Mouse (Mus musculus): ENCODE results near the gene Rin2.

Rin2 gene

DNA sequence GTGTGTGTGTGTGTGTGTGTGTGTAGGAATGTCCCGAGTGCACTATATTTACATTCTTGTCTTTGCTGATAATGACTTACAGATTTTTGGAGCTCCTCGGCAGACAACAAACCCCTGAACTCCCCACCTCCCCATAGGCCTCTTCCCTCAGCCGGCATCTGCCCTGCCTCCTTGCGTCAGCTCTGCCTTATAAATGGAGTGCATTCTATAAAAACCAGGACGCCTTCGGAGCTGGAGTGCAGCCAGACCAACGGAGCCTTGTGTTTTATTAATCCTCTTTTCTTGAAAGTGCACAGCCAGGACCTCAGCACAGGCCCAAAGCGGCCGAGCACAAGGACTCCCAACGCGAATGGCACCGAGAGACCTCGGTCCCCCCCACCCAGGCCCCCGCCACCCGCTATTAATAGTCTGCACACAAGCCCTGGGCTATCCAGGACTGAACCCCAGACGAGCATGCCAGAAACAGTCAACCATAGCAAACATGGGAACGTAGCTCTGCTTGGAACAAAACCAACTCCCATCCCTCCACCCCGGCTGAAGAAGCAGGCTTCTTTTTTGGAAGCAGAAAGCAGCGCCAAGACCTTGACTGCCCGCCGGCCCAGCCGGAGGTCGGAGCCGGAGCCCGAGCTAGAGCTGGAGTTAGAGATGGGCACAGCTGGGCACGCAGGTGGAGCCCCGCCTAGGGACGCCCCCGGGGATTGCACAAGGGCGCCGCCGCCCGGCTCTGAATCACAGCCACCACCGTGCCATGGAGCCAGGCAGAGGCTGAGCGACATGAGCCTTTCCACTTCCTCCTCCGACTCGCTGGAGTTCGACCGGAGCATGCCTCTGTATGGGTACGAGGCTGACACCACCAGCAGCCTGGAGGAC, 185.2 kb downstream of the Rin2 start:
- peak; percentile 62 for DNase-seq (ENCODE audit: low read depth, low spot score)

DNA sequence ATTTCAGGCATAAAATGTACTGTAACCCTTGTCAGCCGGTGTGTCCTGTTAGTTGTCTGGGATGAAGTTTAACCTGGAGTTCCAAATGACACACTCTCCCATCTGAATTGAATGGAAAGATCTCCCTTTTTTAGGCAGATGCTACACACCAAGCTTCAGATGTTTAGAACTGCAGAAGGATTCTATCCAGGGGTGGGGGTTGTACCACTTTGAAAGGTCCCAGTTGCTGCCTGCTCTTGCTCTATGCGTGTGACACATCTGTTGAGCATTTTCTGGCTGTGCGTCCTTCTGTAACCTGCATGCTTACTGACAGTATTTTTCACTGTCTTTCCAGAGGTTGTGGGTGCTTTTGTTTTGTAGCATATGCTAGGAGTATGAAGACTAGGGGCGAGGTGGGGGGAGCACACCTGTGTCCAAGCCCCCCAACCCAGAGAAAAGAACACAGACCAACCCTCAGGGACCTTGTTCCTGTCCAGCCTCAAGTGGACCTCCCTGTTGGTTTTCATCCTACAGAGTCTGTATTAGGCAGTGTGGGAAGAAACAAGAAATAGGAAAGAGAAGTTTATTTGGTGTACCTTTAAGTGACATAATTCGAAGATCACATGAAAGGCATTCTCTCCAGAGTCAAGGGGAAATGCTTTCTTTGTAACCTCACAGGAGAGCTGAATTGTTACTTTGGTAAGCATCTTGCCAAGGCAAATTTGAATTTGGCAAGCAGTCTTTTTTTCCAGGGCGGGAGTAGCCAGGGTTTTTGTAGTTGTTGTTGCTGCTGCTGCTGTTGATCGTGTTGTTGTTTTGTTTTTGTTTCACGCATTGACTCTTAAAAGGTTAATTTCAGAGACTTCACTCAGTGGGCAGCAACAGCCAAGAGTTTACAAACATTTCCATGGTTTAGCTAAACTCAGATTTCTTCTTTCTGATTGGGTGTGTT, 186.4 kb downstream of the Rin2 start:
- no peak for DNase-seq (ENCODE audit: low read depth, low spot score)

DNA sequence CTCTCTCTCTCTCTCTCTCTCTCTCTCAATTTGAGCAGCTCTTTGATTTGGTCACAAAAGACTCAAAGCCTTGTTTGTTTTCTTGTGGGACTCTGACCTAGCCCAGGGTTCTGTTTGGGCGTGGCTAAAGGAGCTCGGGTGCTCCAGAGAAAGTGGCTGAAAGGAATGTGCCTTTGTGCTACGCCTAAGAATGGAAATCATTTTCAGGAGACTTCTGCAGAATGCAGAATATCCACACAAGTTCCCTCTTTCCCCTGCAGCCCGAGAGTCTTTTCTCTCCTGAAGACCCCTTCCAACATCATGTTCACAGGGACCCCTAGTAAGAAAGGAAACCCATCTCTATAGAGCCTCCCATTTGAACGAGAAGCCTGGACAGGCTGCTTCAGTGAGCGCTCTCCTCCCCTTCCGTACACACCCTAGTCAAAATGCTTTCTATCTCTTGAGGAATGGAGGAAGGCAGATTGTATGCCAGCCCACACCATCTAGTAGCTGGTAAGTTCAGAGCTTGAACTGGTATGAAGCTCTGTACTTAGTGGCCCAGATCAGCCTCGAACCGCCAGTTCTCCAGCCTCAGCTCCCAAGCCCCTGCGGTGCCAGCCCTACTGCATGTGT, 187.3 kb downstream of the Rin2 start:
- DNase-seq (ENCODE audit: low read depth, low spot score), result no peak

DNA sequence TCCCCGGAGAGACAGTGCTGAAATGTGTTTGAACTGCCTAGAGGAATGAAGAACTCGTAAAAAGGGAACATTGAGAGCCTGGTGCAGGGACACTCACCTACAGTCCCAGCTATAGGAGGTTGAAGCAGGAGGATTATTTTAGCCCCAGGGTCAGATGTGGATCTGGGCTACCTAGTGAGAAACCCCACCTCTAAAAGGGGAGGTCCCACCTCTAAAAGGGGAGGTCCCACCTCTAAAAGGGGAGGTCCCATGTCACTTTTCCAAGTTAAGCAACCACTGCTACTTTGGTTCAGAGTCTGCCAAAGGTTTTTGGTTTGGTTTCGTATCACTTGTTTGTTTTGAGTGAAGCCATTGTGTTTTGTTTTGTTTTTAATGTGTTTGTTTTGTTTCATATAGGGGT, 190.3 kb downstream of the Rin2 start:
- DNase-seq (ENCODE audit: low read depth, low spot score), result no peak

DNA sequence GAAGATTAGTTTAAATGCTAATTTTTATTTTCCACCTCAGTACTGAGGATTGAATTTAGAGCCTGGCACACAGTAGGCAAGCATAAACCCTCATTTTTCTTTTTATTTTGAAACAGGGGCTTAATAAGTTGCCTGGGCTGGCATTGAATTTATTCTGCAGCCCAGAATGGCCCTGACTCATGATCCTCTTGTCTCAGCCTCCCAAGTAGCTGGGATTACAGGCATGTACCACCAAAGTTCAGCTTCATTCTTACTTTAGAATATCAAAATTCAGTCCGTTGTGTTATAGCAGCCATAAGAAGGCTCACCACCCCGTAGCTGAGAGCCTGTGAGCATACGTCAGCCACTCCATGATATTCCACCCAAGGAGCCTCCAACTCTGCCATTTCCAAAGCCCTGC, 191.2 kb downstream of the Rin2 start:
- DNase-seq (ENCODE audit: low read depth, low spot score), result no peak

DNA sequence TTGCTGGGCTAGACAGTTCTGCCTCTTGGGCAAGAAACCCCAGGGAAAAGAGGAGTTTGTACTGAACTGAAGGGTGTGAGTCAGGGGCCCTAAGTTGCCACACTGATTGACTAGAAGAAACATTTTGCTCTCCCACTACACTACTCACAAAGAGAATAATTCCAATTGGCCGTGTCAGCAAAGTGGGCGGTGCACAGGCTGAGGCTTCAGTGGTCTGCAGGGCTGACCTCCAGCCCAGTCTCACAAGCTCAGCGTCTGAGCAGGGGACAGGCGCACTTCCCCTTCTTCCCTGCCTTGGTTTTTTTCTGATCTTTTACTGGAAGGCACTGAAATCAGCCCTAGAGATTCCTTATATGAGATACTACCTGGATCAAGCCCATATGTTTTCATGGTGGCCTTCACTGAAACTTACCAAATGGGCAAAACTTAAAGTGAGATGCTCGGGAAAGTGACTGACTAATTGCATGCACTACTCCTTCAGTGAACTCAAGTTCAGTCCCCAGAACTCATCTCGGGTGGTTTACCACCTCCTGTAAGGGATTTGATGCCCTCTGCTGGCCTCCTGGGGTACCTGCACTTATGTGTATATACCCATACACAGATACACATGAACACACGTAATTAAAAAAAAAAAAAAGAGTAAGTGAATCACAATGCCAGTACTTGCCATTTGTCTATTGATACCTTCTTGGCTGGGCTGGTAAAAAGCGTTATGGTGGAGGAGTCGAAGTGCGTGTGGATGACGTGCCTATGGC, 191.9 kb downstream of the Rin2 start:
- no peak for DNase-seq (ENCODE audit: low read depth, low spot score)

DNA sequence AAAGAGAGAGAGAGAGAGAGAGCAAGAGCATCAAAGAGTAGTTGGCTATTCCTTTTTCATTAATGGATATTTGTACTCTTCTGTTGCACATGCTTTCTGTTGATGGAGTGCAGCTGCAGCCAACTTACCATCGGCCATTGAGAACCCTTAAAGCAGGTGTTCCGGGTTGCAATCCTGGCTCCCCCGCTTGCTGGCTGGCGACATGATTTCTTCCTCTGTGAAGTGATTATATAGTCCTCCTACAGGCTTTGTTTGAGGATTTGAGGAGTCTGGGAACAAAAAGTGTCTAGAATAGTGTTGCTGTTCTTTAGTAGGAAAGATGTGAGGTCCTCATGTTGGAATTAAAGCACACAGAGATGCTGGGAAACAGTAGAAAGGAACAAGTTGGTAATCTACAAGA, 196.3 kb downstream of the Rin2 start:
- DNase-seq (ENCODE audit: low read depth, low spot score), result no peak

DNA sequence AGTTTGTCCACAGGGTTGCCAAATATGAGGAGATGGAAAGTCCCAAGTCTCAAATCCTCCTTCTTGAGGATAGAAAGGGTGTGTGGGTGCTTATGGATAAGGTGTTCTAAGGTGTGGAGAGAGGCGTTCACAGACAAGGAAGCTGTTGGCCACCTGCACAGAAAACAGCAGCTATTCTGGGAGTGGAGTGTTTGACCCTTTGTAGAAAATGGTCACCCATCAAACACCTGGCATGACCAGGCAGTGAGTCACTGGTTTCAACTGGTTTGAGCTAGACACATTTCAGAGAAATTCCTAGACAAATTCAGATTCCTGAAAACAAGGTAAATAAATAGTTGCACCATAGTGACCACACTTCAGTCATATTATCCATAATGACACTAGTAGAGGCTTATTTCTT, 197.1 kb downstream of the Rin2 start:
- DNase-seq (ENCODE audit: low read depth, low spot score), result no peak

DNA sequence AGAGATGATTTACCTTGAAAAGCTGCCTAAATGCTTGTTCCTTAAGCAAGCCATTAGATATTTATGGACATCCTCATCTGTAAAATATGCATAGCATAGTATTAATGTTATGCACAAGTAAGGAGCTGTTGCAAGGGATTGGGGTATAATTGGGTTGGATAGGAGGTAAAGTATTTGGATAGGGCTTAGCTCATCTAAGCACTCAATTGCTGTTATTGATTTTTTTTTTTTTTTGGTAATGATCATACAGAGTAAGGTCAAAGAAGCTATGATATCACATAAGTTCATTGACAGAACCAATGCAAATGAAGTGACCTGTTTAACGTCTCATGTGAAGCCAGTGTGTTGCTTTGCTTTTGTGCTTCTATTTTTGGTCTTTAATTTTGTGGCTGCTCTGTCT, 198.9 kb downstream of the Rin2 start:
- DNase-seq (ENCODE audit: low read depth, low spot score), result no peak

DNA sequence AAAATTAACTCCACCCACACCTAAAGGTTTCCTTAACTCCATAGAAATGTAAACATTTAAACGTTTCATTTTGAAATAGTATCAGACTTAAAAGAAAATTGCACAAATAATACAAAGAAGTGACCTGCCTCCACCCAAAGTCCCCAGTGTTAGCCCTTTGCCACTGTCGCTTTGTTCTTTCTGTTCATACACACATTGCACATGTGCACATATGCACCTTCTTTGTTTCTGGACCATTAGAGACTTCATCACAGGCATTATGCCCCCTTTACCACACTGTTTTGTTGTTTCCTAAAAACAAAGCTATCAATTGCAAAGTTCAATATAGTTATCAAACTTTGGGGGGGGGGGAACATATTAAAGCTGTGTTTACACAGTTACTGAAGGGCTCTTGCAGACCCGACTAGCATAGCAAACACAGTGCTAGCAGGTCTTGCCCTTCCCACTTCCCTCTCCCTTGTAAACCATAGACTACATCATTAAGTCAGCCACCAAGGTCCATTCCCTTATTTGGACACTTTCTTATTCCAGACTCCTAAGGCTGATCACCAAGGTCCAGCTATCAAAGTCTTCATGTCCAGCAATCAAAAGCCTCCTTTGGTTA, 200.0 kb downstream of the Rin2 start:
- DNase-seq (ENCODE audit: low read depth, low spot score), result no peak

DNA sequence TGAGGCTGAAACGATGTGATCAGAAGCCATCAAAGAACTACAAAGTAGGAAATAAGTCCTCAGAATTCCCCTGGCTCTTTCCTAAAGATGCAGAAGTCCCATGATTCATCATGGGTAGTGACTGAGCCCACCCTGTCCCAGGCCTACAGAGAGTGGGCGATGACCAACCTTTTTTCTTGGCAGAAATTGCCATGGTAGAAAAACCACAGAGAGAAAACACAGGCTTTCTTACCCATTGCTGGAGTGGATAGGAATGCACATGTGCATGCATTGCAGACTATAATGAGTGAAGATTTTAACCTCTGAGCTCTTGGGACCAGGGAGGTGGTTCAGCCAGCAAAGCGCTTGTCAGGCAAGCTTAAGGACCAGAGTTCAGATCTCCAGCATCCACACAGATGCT, 202.2 kb downstream of the Rin2 start:
- no peak for DNase-seq (ENCODE audit: low read depth, low spot score)

DNA sequence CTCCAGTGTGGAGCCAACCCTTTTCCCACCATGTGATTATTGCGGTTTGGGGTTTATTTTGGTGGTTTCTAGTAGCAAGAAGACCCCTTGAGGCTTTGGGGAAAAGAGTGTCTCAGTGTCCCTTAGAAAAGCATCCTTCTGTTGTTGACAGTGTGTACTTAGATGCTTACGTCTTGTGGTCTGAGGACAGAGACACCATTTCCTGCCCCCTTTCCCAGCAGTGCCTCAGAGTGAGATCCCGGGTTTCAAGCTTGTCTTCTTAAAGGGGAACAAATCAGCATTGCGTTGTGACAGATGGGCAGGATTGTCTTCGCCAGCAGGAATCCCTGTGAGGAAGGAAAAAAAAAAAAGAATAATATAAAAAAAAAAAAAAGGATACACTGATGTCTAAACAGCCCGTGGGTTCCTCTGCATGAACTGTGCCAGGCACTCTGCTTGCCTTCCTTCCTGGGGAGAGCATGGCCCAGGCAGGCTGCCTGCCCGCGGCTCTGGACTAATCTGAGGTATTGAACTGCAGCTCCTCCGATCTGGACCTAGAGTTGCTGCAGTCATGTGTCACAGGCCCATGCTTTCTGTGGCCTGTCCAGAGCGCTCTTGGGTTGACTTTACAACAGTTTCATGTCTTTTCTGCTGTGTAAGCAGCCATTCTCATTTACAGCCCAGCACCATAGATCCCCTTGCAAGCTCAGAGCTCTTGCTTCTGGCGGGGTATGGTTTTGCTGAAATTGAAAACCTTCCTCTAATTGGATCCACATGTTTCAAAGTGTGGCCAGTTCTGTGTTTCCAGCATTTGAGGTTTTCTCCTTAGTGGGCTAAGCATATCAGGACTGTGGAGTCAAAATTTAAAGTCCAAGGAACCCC, 206.1 kb downstream of the Rin2 start:
- DNase-seq (ENCODE audit: low read depth, low spot score), result peak; percentile 57

DNA sequence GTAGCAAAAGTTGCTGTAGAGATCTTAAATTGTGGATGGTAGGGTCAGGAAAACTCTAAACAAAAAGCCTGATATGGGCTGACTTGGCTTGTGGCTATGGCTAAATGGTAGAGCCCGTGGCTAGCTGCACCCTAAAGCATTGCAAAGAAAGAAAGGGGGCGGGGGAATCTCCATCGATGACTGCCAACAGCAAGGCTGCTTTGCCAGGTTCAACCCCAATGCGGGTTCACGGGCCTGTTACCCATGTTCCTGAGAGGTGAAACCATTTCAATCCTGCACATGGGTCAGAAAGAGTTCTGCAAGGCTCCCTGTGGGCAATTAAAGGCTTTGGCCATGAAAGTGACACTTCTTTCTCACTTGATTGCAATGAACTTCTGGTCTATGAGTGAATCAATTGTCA, 206.9 kb downstream of the Rin2 start:
- DNase-seq (ENCODE audit: low read depth, low spot score), result no peak

DNA sequence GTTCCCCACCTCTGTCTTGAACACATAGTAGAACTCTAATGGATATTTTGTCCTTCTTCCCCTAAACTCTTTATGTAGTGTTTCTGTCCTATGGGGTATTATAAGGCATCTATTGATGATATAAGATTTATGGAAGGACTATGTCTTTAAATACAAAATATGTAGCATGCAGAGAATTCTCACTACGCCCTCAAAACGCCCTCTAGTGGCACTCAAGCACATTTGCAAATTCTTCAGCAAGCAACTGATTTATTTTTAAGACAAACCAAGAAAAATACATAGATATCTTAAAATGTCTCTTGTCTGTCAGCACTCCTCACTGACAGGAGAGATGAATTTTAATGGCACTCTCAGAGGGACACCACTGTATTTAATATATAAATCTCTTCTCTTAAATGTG, 207.4 kb downstream of the Rin2 start:
- no peak for DNase-seq (ENCODE audit: low read depth, low spot score)

DNA sequence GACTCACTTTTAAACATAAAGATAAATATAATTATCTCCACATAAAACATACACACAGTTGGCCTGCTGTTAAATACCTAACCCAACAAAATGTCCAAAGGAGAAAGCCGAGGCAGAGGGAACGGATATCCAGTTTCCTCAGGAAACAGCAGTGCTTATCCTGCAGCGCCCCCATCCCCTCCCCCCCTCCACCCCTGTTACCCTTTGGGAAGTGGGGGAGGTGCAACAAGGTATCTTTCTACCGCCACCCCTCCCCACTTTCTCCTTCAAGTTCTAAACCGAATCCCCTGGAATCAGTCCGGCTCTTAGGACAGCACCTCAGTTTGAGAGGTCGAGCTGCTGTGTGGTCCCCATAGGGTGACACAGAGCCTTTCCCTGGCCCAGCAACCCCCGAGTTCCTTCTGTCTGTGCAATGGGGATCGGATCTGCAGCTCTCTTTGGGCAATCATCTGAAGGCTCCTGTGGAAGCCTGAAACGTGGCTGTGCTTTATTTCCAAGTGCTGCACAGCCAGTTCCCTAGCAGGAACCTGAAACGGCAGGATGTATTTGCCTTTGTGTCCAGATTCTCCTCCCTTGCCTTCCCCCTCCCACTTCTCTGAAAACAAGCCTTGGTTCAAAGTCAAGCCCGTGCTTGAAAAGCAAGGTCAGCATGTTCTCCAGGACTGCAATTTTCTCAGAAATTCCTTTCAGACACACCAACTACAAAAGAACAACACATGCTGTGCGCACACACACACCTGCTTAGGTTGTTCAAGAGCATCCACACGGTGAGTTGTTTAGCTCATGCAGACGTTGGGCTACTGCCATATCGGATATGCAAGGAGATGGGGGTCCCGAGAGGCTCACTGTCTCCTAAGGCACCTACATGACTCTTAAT, 209.3 kb downstream of the Rin2 start:
- no peak for DNase-seq (ENCODE audit: low read depth, low spot score)

DNA sequence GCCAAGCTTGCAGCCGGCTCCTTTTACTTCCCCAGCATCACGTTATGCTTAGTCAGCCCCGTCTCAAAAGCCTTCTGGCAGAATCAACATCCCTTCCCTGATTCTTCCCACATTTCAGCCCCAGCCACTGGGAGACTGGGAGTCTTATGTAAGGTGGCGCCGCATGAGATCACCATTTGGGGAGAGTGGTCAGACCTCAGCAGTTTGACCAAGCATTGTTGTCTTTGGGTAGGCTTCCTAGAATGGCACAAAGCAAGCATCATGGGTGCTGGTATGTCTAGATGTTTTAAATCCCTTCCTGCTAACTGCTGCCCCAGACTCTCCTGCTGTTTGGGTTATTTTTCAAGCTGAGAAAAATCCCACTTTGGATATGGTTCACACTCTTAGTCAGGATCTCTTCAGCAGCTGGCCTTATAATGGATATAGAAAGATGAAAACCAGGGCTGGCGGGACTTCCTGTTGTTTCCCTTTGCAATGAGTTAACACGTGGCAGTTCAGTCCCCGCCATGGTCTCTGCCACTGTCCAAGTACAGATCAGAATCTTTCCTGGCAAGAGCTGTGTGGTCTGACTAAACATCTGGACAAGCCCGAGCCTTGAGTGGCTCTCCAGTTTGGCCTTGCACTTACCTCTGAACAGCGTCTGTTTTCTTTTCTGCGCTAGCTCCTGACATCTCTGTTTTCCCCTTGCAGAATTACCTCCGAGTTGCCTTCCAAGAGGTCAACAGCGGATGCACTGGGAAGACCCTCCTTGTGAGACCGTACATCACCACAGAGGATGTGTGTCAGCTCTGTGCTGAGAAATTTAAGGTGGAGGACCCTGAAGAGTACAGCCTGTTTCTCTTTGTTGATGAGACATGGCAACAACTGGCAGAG, 210.1 kb downstream of the Rin2 start:
- no peak for DNase-seq (ENCODE audit: low read depth, low spot score)

DNA sequence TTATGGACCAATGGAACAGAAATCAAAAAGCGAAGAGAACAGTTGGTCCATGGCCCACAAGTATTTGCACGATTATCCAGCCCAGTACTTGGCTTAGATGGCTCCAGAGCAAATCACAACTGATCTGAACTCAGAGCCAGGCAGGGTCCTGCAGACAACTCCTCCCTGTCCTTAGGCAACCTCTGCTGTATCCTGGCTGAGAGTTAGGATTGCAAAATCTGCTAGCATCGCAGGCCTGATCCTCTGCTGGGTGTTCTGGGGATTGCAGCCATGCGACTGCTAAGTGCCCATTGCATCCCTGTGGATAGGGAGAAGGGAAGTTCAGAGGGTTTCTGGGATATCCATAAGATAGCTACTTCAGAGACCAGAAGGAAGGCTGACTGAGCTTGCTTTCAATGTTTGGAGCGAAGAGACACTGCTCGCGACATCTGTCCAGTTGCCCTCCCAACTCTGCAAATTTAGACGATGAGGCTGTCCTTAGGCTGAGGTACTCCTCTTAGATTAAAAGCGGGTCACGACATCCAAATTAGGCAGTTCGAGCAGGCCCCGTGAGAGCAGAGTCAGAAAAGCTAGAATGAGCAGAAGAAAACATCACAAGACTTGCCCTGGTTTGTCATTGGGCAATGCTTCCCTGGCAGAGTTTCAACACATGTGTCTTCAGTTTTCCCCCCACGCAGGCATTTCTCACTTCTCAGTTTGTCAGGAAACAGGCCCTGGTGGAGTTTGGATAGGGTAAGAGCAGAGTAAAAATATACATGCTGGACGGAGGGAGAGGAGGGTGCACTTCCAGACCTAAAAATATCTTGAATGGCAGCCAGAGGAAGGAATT, 213.1 kb downstream of the Rin2 start:
- no peak for DNase-seq (ENCODE audit: low read depth, low spot score)

All from embryo, embryonic 11.5 days (tissue).